8 mouse cellular contexts compared by ENCODE assay signal in the genomic region with DNA sequence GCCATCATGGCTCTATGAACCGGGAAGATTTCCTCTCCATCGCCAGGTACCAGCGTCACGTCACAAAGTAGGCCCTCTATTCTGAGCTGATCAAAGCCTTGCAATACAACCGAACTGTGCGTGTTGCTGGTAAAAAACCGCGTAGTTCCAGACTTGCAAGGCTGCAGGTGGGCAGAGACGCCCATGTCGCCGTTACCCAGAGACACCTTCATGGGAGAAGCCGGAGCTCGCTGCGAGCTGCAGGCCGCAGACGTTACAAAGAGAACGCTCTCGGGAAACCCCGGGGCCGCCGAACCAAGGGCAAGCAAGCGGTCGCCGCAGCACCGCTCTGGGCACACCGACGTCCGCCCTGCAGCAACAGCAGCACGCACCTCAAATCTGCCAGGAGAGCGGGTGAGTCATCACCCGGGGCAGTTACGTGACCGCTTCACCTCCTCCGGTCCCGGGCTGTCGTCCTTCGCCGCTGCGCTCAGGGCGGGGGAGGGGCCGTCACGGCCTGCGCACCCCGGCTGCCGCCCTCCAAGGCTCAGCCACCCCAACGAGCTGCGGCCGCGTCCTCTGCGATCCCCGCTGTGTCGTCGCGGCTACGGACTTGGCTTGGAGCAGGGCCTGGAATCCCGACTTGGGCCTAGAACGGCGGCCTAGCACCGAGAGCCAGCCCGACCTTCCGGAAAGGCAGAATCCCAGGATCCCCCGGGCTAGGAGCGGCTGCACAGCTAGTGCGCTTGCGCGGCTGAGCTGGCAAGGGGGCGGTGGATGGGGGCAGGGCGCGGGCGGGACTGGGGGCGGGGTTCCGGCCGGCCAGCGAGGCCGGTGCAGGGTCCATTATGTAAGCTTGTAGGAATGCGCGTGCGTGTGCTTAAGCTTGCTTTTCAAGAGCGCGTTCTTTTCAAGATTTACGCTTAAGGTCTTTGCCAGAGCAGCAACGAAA. TPM values are rescaled to one million over a fixed set of nuclear protein-coding genes. Genes with fewer than 3 reads are reported as not detected.
A peak's percentile ranks its signal among the peaks of the same experiment; 100 is the strongest.
DNase-seq lines count a peak whose midpoint lies in the region; ATAC-seq and TF ChIP-seq lines count a peak whose summit lies in the region.

A gene (plus strand): TSS at position 15 of the 931 bp plus-strand sequence.
A gene (minus strand): TSS at position 675 of the 931 bp plus-strand sequence.

- no peaks in the 10 kb centered on the region for H3K9me3 ChIP-seq in heart, embryonic 11.5 days (replicated peaks; ENCODE audit: control insufficient read depth, low read length)
- H3K9me3 ChIP-seq in kidney, embryonic 16.5 days (ENCODE audit: low read length), result no peaks in the 10 kb centered on the region

- TF ChIP-seq POLR2A in liver, adult 2 months (IDR thresholded peaks at IDR 0.05; ENCODE audit: extremely low read depth, insufficient read depth, low read length), result peak; percentile 93
- TF ChIP-seq POLR2A in myocyte (IDR thresholded peaks at IDR 0.05; ENCODE audit: insufficient read length, low read depth), result peak; percentile 88

- peak within 1 kb of the TSS; percentile 94 for H3ac ChIP-seq in myocyte (ENCODE audit: control insufficient read depth, insufficient read length)

- no peak for TF ChIP-seq CTCF in liver, adult 2 months (IDR thresholded peaks at IDR 0.05; ENCODE audit: low read depth, low read length)

- H3K79me2 ChIP-seq in liver, adult 2 months (ENCODE audit: control insufficient read depth, insufficient read depth, low read length), result peaks cover 15% of the 10 kb centered on the region; the same call in 1 of the 2 replicates
- H3K79me2 ChIP-seq in myocyte (ENCODE audit: control insufficient read depth, insufficient read depth), result peaks cover 50% of the 10 kb centered on the region

- no peaks in the 10 kb centered on the region for H3K27me3 ChIP-seq in heart, embryonic 11.5 days (ENCODE audit: control insufficient read depth, insufficient read depth, low read length)
- H3K27me3 ChIP-seq in kidney, embryonic 16.5 days (ENCODE audit: insufficient read depth, low read length), result no peaks in the 10 kb centered on the region
- H3K27me3 ChIP-seq in liver, adult 2 months (ENCODE audit: control insufficient read depth, insufficient read depth, low read length), result no peaks in the 10 kb centered on the region
- H3K27me3 ChIP-seq in myocyte (ENCODE audit: control insufficient read depth, insufficient read depth, insufficient read length), result no peaks in the 10 kb centered on the region
- H3K27me3 ChIP-seq in splenic B cell, adult 2 months (ENCODE audit: control insufficient read depth, insufficient read depth, low read length, poor library complexity, severe bottlenecking), result no peaks in the 10 kb centered on the region

- H3K4me2 ChIP-seq in heart, embryonic 11.5 days, result peak within 1 kb of the TSS; percentile 76
- peak within 1 kb of the TSS; percentile 87 for H3K4me2 ChIP-seq in kidney, embryonic 16.5 days (replicated peaks; ENCODE audit: low read depth, low read length)
- peak within 1 kb of the TSS; percentile 92 for H3K4me2 ChIP-seq in myocyte (ENCODE audit: low read depth)

- under 1% methylated on average over 76 of the region's 82 CpGs for WGBS in heart, embryonic 11.5 days (ENCODE audit: insufficient replicate concordance)
- WGBS in kidney, embryonic 16.5 days, result under 1% methylated on average over 82 of the region's 82 CpGs
- WGBS in liver, adult 2 months, result under 1% methylated on average over 82 of the region's 82 CpGs

- ATAC-seq in erythroblast, adult 5-6 weeks (replicated peaks; ENCODE audit: low FRiP score, poor library complexity, severe bottlenecking), result peak; percentile 94
- ATAC-seq in heart, embryonic 11.5 days (replicated peaks; ENCODE audit: insufficient number of reproducible peaks, low FRiP score, low TSS enrichment), result peak; percentile 96
- peak; percentile 98 for ATAC-seq in kidney, embryonic 16.5 days (ENCODE audit: low FRiP score, low TSS enrichment)

- peak within 1 kb of the TSS; percentile 87 for H3K4me3 ChIP-seq in heart, embryonic 11.5 days (ENCODE audit: low read depth, low read length)
- peak within 1 kb of the TSS; percentile 90 for H3K4me3 ChIP-seq in kidney, embryonic 16.5 days (ENCODE audit: low read length)
- H3K4me3 ChIP-seq in liver, adult 2 months (ENCODE audit: insufficient read depth, low read depth, low read length), result peak within 1 kb of the TSS; percentile 95
- peak within 1 kb of the TSS; percentile 71 for H3K4me3 ChIP-seq in myocyte

- H3K4me1 ChIP-seq in heart, embryonic 11.5 days (ENCODE audit: control insufficient read depth, insufficient read depth, low read length), result peaks cover 15% of the 10 kb centered on the region
- peaks cover 24% of the 10 kb centered on the region for H3K4me1 ChIP-seq in kidney, embryonic 16.5 days (ENCODE audit: insufficient read depth, low read length)
- peaks cover 18% of the 10 kb centered on the region for H3K4me1 ChIP-seq in liver, adult 2 months (ENCODE audit: control insufficient read depth, insufficient read depth, low read length)

- H3K36me3 ChIP-seq in heart, embryonic 11.5 days (ENCODE audit: control insufficient read depth, insufficient read depth, low read length), result peaks cover 9% of the 10 kb centered on the region; the same call in 1 of the 2 replicates
- peaks cover 16% of the 10 kb centered on the region for H3K36me3 ChIP-seq in kidney, embryonic 16.5 days (ENCODE audit: insufficient read depth, low read length)
- H3K36me3 ChIP-seq in liver, adult 2 months (ENCODE audit: control insufficient read depth, insufficient read depth, low read length), result peaks cover 9% of the 10 kb centered on the region
- peaks cover 13% of the 10 kb centered on the region for H3K36me3 ChIP-seq in myocyte (ENCODE audit: control insufficient read depth, insufficient read depth)
- no peaks in the 10 kb centered on the region for H3K36me3 ChIP-seq in splenic B cell, adult 2 months (ENCODE audit: control insufficient read depth, insufficient read depth, low read length, poor library complexity, severe bottlenecking)

- peak within 1 kb of the TSS; percentile 98 for H3K27ac ChIP-seq in heart, embryonic 11.5 days (ENCODE audit: low read depth, low read length)
- H3K27ac ChIP-seq in kidney, embryonic 16.5 days (ENCODE audit: low read length), result peak within 1 kb of the TSS; percentile 99
- H3K27ac ChIP-seq in liver, adult 2 months (replicated peaks; ENCODE audit: insufficient read depth, low read depth, low read length), result peak within 1 kb of the TSS; percentile 99

- DNase-seq in B cell, adult 2 months, result peak; percentile 82 to 85
- DNase-seq in brain, adult 2 months (ENCODE audit: low read depth, low spot score), result peak; percentile 98
- DNase-seq in liver, adult 2 months (ENCODE audit: extremely low read depth, low read depth, low spot score), result peak; percentile 96
- peak; percentile 84 for DNase-seq in splenic B cell, adult 2 months (ENCODE audit: low read depth, low spot score)

- peak within 1 kb of the TSS; percentile 98 for H3K9ac ChIP-seq in heart, embryonic 11.5 days (ENCODE audit: low read depth, low read length)
- peak within 1 kb of the TSS; percentile 99 for H3K9ac ChIP-seq in kidney, embryonic 16.5 days (replicated peaks; ENCODE audit: low read length)
- H3K9ac ChIP-seq in liver, adult 2 months (ENCODE audit: low read depth, low read length), result peak within 1 kb of the TSS; percentile 99

TF ChIP-seq in myocyte, 11 proteins besides CTCF, POLR2A, EP300 and RAD21:
- TF ChIP-seq TCF3 (IDR thresholded peaks at IDR 0.05; ENCODE audit: insufficient read length, low read depth), result no peak
- TF ChIP-seq CEBPB (IDR thresholded peaks at IDR 0.05; ENCODE audit: insufficient read depth, poor library complexity, severe bottlenecking), result no peak
- no peak for TF ChIP-seq MAX (IDR thresholded peaks at IDR 0.05; ENCODE audit: low read depth)
- no peak for TF ChIP-seq USF1 (IDR thresholded peaks at IDR 0.05; ENCODE audit: low read depth)
- peak in 1 of 3 experiments; percentile 10 for TF ChIP-seq MYOD1 (IDR thresholded peaks at IDR 0.05; ENCODE audit: control insufficient read depth in 1 of 3, insufficient read length in 2 of 3, low read depth in 2 of 3)
- no peak for TF ChIP-seq SRF (IDR thresholded peaks at IDR 0.05; ENCODE audit: control insufficient read depth, insufficient read length, low read depth)
- TF ChIP-seq TCF12 (IDR thresholded peaks at IDR 0.05; ENCODE audit: insufficient read depth, poor library complexity, severe bottlenecking), result no peak
- no peak for TF ChIP-seq E2F4 (IDR thresholded peaks at IDR 0.05; ENCODE audit: insufficient read depth)
- peak in 1 of 3 experiments; percentile 25 for TF ChIP-seq MYOG (IDR thresholded peaks at IDR 0.05; ENCODE audit: control insufficient read depth in 1 of 3, insufficient read depth in 1 of 3, insufficient read length in 2 of 3, low read depth in 2 of 3)
- TF ChIP-seq POLR2AphosphoS2 (IDR thresholded peaks at IDR 0.05; ENCODE audit: insufficient read length, low read depth), result peak; percentile 79
- no peak for TF ChIP-seq REST (IDR thresholded peaks at IDR 0.05; ENCODE audit: insufficient read depth, insufficient read length)
TF ChIP-seq in myocyte: peak in this region for 3.

RNA-seq across cellular contexts. Expression of the first gene that starts in this region (rescaled TPM):
- total RNA-seq in erythroblast, adult 5-6 weeks (2015; ENCODE audit: low replicate concordance), result not detected in 2 replicates
- total RNA-seq in erythroblast, adult 5-6 weeks (2017; ENCODE audit: low replicate concordance), result not detected in 2 replicates
- 0.63 and 0.87 TPM in 2 replicates for polyA plus RNA-seq in heart, embryonic 11.5 days (2014; fragmentation: Nextera tagmentation; extraction: Ambion mirVana)
- polyA plus RNA-seq in kidney, embryonic 16.5 days (2015; fragmentation: Nextera tagmentation; extraction: Ambion mirVana), result 1.3 and 1.4 TPM in 2 replicates
- 0.18 TPM in 1 of 2 replicates, not detected in the other for total RNA-seq in liver, adult 2 months (2014; rRNA removed)
- not detected in 2 replicates for polyA plus RNA-seq in liver, adult 2 months (2012; rRNA removed)
- polyA plus RNA-seq in myocyte (2012; fragmentation: generic; extraction: Trizol), result 2.0 TPM

RNA-seq across cellular contexts. Expression of the second gene that starts in this region (rescaled TPM):
- total RNA-seq in erythroblast, adult 5-6 weeks (2015; ENCODE audit: low replicate concordance), result 18.6 and 26.3 TPM in 2 replicates
- total RNA-seq in erythroblast, adult 5-6 weeks (2017; ENCODE audit: low replicate concordance), result 24.0 and 29.5 TPM in 2 replicates
- 99.9 and 113 TPM in 2 replicates for polyA plus RNA-seq in heart, embryonic 11.5 days (2014; fragmentation: Nextera tagmentation; extraction: Ambion mirVana)
- polyA plus RNA-seq in kidney, embryonic 16.5 days (2015; fragmentation: Nextera tagmentation; extraction: Ambion mirVana), result 95.4 and 97.6 TPM in 2 replicates
- total RNA-seq in liver, adult 2 months (2014; rRNA removed), result 60.3 and 68.1 TPM in 2 replicates
- 9.8 and 10.2 TPM in 2 replicates for polyA plus RNA-seq in liver, adult 2 months (2012; rRNA removed)
- polyA plus RNA-seq in myocyte (2012; fragmentation: generic; extraction: Trizol), result 12.0 TPM

Comparison
In these comparisons a context has a peak if more than half of its experiments do, and no peak if none do; other contexts are left out.
1. Peak in every context shown above with its lines: DNase-seq, ATAC-seq, H3K4me3 ChIP-seq and H3K27ac ChIP-seq.